Mouse (Mus musculus): Measurements from ENCODE around the gene Tmem150a.

- TF ChIP-seq CTCF (IDR thresholded peaks at IDR 0.05; ENCODE audit: borderline replicate concordance, control insufficient read depth, extremely low read depth, insufficient read depth, low read length, poor library complexity) (no peak), POLR2A (IDR thresholded peaks at IDR 0.05; ENCODE audit: control insufficient read depth, extremely low read depth, insufficient read depth, low read length, poor library complexity) (no peak)
Observed at GRCm38 (mm10) chr6:72364009-72364408, 8.8 kb downstream of the Tmem150a start.

All from thymus, adult 2 months (tissue).